Mouse (Mus musculus) embryonic facial prominence, embryonic 11.5 days (tissue): ENCODE measurements at regions not wholly inside any gene's neighbourhood (a gene's known extent, or its start where the extent isn't known, plus 50 kb on each side); places are given as distances from the start of the nearest gene placed in this dataset.
"Not testable (repeated sequence)": the region's sequence is repeated elsewhere in the genome, so short reads cannot be mapped to it uniquely, and the experiment has no call there.

Source experiments
- ATAC-seq: fragments of 200-750 bp; cut with Nextera tagmentation; replicated peaks from 2 replicates; pipeline ENCODE4 v1.8.0; 2017; ENCODE audit warnings: low read depth; ENCODE audit not compliant: insufficient number of reproducible peaks, low FRiP score, low TSS enrichment
- DNase-seq: peaks from one replicate; pipeline ENCODE4 v3.0.0-alpha.2; 2015; ENCODE audit warnings: low spot score
- H3K27ac ChIP-seq: fragments of 300-500 bp; sonication (generic); replicated peaks from 2 replicates; pipeline ENCODE4 v1.5.1; 2014; ENCODE audit warnings: mild to moderate bottlenecking, low read depth, low read length, control low read depth
- H3K27me3 ChIP-seq: fragments of 300-500 bp; sonication (generic); 2 replicates; pipeline ENCODE4 v1.6.1; 2014; ENCODE audit warnings: mild to moderate bottlenecking, low read length, moderate library complexity, mixed read lengths; ENCODE audit not compliant: control insufficient read depth, insufficient read depth
- H3K36me3 ChIP-seq: fragments of 300-500 bp; sonication (generic); replicated peaks from 2 replicates; pipeline ENCODE4 v1.6.1; 2014; ENCODE audit warnings: low read depth, mild to moderate bottlenecking, low read length, moderate library complexity, mixed read lengths; ENCODE audit not compliant: control insufficient read depth, insufficient read depth
- H3K4me1 ChIP-seq: fragments of 300-500 bp; sonication (generic); 2 replicates; pipeline ENCODE4 v1.6.1; 2014; ENCODE audit warnings: low read length, mixed read lengths; ENCODE audit not compliant: control insufficient read depth, insufficient read depth
- H3K4me2 ChIP-seq: fragments of 300-500 bp; sonication (generic); 2 replicates; pipeline ENCODE4 v1.6.1; 2014; ENCODE audit warnings: low read depth, mild to moderate bottlenecking, control low read depth, low read length, moderate library complexity
- H3K4me3 ChIP-seq: fragments of 300-500 bp; sonication (generic); 2 replicates; pipeline ENCODE4 v1.5.1; 2014; ENCODE audit warnings: low read depth, low read length, control low read depth
- H3K9ac ChIP-seq: fragments of 300-500 bp; sonication (generic); replicated peaks from 2 replicates; pipeline ENCODE4 v1.6.1; 2014; ENCODE audit warnings: mild to moderate bottlenecking, control low read depth, low read length
- H3K9me3 ChIP-seq: fragments of 300-500 bp; sonication (generic); replicated peaks from 2 replicates; pipeline ENCODE4 v1.6.1; 2016; ENCODE audit warnings: mild to moderate bottlenecking, low read length, inconsistent platforms, mixed read lengths; ENCODE audit not compliant: control insufficient read depth
- WGBS: fragments of 180-500 bp; shearing (Covaris S2); extraction: QIAGEN DNeasy Blood & Tissue Kit; methylation state at CpG from one replicate; pipeline ENCODE4 v1.1.7; 2014; 5-methylcytosine and 5-hydroxymethylcytosine counted together

DNA sequence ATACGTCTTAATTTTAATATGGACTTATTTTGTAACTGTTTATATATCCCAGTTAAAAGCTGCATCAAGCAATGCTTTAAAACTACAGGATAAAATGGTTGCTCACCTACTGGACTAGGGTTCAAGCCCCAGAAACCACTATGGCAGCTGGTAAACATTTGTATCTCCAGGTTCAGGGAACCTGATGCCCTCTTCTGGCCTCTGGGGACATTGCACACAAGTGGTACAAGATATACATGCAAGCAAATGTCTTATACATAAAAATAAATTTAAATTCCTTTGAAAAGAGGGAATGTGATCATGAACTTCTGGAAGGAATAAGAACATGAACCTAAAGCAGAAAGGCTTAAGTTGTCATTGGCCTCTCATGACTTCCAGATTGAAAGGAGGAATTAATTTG is 257.8 kb upstream of the Ift57 start:
- H3K36me3 ChIP-seq = no peaks in the 10 kb centered on the region
- H3K27me3 ChIP-seq = no peaks in the 10 kb centered on the region
- no peak overlapping the region for H3K27ac ChIP-seq
- H3K4me1 ChIP-seq = no peaks in the 10 kb centered on the region
- H3K9ac ChIP-seq = no peak overlapping the region
- WGBS = 74% methylated on average over 1 of the region's 1 CpGs
- no peak overlapping the region for H3K4me2 ChIP-seq
- ATAC-seq (no peak), DNase-seq (peak; percentile 42)
- H3K4me3 ChIP-seq = no peak overlapping the region
- no peaks in the 10 kb centered on the region for H3K9me3 ChIP-seq

DNA sequence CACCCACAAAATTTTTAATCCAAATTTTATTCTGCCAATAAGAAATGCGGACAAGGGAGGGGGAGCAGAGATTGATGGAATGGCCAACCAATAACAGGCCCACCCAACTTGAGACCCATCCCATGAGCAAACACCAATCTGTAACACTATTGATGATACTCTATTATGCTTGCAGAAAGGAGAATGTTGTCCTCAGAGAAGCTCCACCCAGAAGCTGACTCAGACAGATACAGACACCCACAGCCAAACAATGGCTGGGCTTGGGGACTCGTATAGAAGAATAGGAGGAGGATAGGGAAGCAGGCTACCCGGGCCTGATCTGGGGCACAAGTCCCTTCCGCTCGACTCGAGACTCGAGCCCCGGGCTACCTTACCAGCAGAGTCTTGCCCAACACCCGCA is 251.7 kb upstream of the Ift57 start:
- not testable (repeated sequence) for H3K4me1 ChIP-seq, H3K9me3 ChIP-seq, H3K27me3 ChIP-seq, H3K36me3 ChIP-seq, ATAC-seq, DNase-seq, H3K4me2 ChIP-seq, H3K27ac ChIP-seq, H3K4me3 ChIP-seq, H3K9ac ChIP-seq
- 90% methylated on average over 8 of the region's 9 CpGs for WGBS

DNA sequence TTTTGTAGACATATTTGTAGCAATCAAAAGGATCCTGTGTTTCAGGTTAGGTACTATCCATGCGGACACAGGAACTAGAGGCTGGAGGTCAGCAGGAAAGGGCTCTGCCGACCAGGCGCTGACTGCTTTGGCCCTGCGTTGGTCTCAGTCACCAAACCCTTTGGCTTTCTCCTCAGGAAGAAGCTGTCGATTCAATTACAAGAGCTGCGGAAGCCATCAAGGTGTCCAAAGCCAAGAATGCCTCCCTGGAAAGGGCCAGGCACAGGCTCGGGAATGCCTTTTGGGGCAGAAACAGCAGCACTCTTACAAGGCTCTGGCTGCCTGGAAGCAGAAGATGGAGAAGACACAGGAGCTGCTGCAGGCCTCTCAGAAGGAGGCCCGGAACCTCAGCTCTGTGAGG is 205.2 kb upstream of the Ift57 start:
- ATAC-seq = no peak
- WGBS = 77% methylated on average over 8 of the region's 8 CpGs
- Histone ChIP-seq H3K27me3 (no peaks in the 10 kb centered on the region), H3K36me3 (no peaks in the 10 kb centered on the region), H3K4me1 (no peaks in the 10 kb centered on the region), H3K9me3 (no peaks in the 10 kb centered on the region), H3K27ac (no peak overlapping the region), H3K9ac (no peak overlapping the region), H3K4me3 (no peak overlapping the region), H3K4me2 (no peak overlapping the region)
- DNase-seq = no peak

DNA sequence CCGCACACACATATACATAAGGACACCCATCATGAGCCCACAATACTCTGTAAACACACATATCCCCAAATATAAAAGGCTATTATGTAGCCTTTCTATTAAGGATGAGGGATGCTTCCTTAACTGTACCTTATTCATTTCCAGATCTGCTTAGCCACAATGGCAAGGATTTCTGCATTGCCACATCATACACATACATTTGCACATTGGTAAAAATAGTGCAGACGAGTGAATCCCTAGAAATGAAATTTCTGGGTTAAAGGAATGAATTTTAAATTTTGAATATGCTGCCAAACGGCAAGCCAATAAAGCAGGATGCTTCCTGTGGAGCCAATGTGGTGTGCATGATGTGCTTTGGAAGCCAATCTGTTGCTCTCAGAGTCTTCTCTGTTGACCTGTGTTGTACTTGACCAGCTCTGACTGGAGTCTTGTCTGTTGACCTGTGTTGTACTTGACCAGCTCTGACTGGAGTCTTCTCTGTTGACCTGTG is 201.5 kb upstream of the Ift57 start:
- ATAC-seq (no peak), DNase-seq (no peak)
- no peaks in the 10 kb centered on the region for H3K36me3 ChIP-seq
- H3K4me2 ChIP-seq = no peak overlapping the region
- H3K9me3 ChIP-seq = no peaks in the 10 kb centered on the region
- H3K4me3 ChIP-seq = no peak overlapping the region
- H3K27me3 ChIP-seq = no peaks in the 10 kb centered on the region
- no peak overlapping the region for H3K9ac ChIP-seq
- no peaks in the 10 kb centered on the region for H3K4me1 ChIP-seq
- no peak overlapping the region for H3K27ac ChIP-seq
- 90% methylated on average over 3 of the region's 3 CpGs for WGBS

DNA sequence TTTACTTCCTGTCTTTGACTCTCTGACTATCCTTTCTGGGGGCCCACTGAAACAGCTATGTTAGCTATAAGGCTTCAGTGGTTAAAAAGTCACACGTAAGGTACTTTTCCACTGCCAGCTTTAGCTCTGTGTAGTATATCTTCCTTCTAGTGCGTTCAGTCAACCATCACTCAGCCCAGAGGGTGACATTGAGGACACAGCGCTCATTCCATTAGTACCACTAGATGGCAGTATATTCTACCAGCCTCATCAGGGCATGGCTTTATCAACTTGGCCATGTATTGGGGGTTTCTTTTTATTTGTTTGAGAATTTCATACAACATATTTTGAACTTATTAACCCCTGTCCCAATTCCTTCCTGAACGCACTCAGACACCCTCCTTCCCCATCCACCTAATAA is 198.2 kb upstream of the Ift57 start:
- no peak overlapping the region for H3K9ac ChIP-seq
- ATAC-seq (peak; percentile 80; the same call in 1 of the 2 replicates), DNase-seq (peak; percentile 75)
- no peak overlapping the region for H3K4me2 ChIP-seq
- H3K9me3 ChIP-seq = no peaks in the 10 kb centered on the region
- no peaks in the 10 kb centered on the region for H3K4me1 ChIP-seq
- no peaks in the 10 kb centered on the region for H3K36me3 ChIP-seq
- H3K27ac ChIP-seq = no peak overlapping the region
- WGBS = 39% methylated on average over 4 of the region's 4 CpGs
- H3K27me3 ChIP-seq = no peaks in the 10 kb centered on the region
- H3K4me3 ChIP-seq = no peak overlapping the region

DNA sequence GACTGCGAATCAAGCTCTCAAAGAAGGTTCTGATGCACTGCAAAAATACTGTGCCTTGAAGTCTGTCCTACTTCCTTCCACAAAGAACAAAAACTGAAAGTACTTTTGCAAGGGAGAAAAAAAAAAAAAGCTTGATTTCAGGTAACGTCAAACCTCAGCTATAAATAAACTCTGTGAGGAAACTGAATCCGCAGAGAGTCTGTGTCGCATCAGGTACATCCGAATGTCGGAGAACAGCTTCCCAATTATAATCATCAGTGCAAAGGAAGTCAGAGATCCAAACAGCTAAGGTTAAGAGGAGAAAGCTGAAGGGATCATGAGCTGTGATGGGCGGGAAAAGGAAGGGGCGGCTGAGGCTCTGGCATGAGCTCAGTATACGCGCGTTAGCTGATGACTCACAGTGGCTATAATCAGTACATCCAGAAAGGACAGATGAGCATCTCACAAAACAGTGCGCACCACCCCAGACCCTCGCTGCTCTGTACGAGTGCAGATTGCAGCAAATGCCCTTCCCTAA is 195.1 kb upstream of the Ift57 start:
- Histone ChIP-seq H3K27me3 (no peaks in the 10 kb centered on the region), H3K9ac (no peak overlapping the region), H3K4me1 (no peaks in the 10 kb centered on the region), H3K36me3 (no peaks in the 10 kb centered on the region), H3K4me3 (no peak overlapping the region), H3K4me2 (no peak overlapping the region), H3K27ac (no peak overlapping the region), H3K9me3 (no peaks in the 10 kb centered on the region)
- DNase-seq (peak; percentile 10), ATAC-seq (no peak)
- WGBS = 72% methylated on average over 14 of the region's 14 CpGs

DNA sequence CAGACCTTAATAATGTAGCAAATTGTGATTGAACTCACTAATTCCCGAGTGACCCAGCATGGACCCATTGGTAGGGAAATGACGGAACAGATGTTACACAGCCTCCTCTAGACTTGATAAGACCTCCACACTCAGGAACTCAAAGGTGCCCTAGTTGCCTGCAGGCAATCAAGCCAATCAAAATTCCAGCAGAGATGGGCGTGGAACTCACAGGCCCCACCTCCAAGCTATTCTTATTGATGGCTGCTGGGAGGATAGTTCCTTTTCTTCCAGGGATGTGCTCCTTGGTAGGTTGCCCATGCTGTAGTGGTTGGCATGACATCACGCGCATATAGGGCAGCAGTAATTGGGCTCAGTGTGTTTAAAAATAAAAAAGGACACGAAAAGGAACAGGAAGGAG is 194.4 kb upstream of the Ift57 start:
- 88% methylated on average over 6 of the region's 6 CpGs for WGBS
- no peaks in the 10 kb centered on the region for H3K27me3 ChIP-seq
- ATAC-seq = no peak; the same call in 1 of the 2 replicates

DNA sequence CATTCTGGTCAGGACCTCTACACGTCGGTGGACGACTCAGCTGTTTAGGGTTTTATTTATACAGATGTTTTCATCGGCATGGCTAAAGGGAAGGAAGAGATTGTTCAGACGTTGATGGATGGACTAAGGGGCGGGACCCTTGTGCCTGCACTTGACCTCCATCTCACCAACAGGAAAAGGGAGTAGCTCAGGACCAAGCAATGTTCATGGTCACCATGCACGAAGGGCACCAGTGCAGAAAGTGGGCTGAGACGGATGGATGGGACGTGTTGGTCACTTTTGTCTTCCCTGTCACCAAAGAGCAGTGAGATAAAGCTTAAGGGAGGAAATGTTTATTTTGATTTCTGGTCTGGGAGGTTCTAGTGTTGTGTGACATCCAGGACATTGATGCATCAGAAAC is 193.8 kb upstream of the Ift57 start:
- H3K27ac ChIP-seq = no peak overlapping the region
- WGBS = 76% methylated on average over 9 of the region's 9 CpGs
- no peaks in the 10 kb centered on the region for H3K36me3 ChIP-seq
- H3K4me3 ChIP-seq = no peak overlapping the region
- H3K4me1 ChIP-seq = no peaks in the 10 kb centered on the region
- H3K9me3 ChIP-seq = no peaks in the 10 kb centered on the region
- H3K4me2 ChIP-seq = no peak overlapping the region
- no peak for DNase-seq
- no peak; the same call in 1 of the 2 replicates for ATAC-seq
- H3K9ac ChIP-seq = no peak overlapping the region
- no peaks in the 10 kb centered on the region for H3K27me3 ChIP-seq

More for the DNA sequence above, 194.4 kb upstream of the Ift57 start:
- DNase-seq = peak; percentile 5
- Histone ChIP-seq H3K27ac (no peak overlapping the region), H3K9me3 (no peaks in the 10 kb centered on the region), H3K4me1 (no peaks in the 10 kb centered on the region), H3K4me2 (no peak overlapping the region), H3K4me3 (no peak overlapping the region), H3K36me3 (no peaks in the 10 kb centered on the region), H3K9ac (no peak overlapping the region)
